Mouse (Mus musculus) midbrain, embryonic 11.5 days (tissue): ENCODE measurements around the gene Cdr2l. TPM values are rescaled to one million over a fixed set of nuclear protein-coding genes. Genes with fewer than 3 reads are reported as not detected.

Experiments
- ATAC-seq: fragments of 200-750 bp; cut with Nextera tagmentation; 2 replicates; pipeline ENCODE4 v1.8.0; 2017; ENCODE audit warnings: moderate TSS enrichment, moderate library complexity; ENCODE audit not compliant: low FRiP score
- DNase-seq: peaks from one replicate; pipeline ENCODE4 v3.0.0; 2015; ENCODE audit warnings: low spot score; ENCODE audit errors: missing footprints
- H3K27ac ChIP-seq: fragments of 300-500 bp; sonication (generic); 2 replicates; pipeline ENCODE4 v1.5.1; 2014; ENCODE audit warnings: low read depth, low read length
- H3K27me3 ChIP-seq: fragments of 300-500 bp; sonication (generic); 2 replicates; pipeline ENCODE4 v1.6.1; 2014; ENCODE audit warnings: mild to moderate bottlenecking, low read length, moderate library complexity, mixed read lengths; ENCODE audit not compliant: control insufficient read depth, insufficient read depth
- H3K36me3 ChIP-seq: fragments of 300-500 bp; sonication (generic); 2 replicates; pipeline ENCODE4 v1.6.1; 2014; ENCODE audit warnings: mild to moderate bottlenecking, low read length, moderate library complexity, mixed read lengths; ENCODE audit not compliant: control insufficient read depth, insufficient read depth
- H3K4me1 ChIP-seq: fragments of 300-500 bp; sonication (generic); 2 replicates; pipeline ENCODE4 v1.6.1; 2014; ENCODE audit warnings: low read length; ENCODE audit not compliant: control insufficient read depth, insufficient read depth
- H3K4me2 ChIP-seq: fragments of 300-500 bp; sonication (generic); 2 replicates; pipeline ENCODE4 v1.6.1; 2014; ENCODE audit warnings: mild to moderate bottlenecking, moderate library complexity
- H3K4me3 ChIP-seq: fragments of 300-500 bp; sonication (generic); 2 replicates; pipeline ENCODE4 v1.5.1; 2014; ENCODE audit warnings: low read depth, low read length
- H3K9ac ChIP-seq: fragments of 300-500 bp; sonication (generic); 2 replicates; pipeline ENCODE4 v1.6.1; 2014; ENCODE audit warnings: low read length
- H3K9me3 ChIP-seq: fragments of 300-500 bp; sonication (generic); 2 replicates; pipeline ENCODE4 v1.6.1; 2016; ENCODE audit warnings: low read length; ENCODE audit not compliant: control insufficient read depth
- WGBS: fragments of 180-500 bp; shearing (Covaris S2); extraction: QIAGEN DNeasy Blood & Tissue Kit; methylation state at CpG from one replicate; pipeline ENCODE4 v1.1.7; 2014; 5-methylcytosine and 5-hydroxymethylcytosine counted together
- polyA plus RNA-seq: library from polyadenylated mRNA; unstranded; fragments of >200 nt; fragmentation: Nextera tagmentation; extraction: Ambion mirVana; gene quantifications from 2 replicates; pipeline ENCODE4 v1.2.1, GENCODE M21; 2014

Cdr2l gene
- polyA plus RNA-seq, 1 experiment from 2014 or later, result 20.9 TPM

DNA sequence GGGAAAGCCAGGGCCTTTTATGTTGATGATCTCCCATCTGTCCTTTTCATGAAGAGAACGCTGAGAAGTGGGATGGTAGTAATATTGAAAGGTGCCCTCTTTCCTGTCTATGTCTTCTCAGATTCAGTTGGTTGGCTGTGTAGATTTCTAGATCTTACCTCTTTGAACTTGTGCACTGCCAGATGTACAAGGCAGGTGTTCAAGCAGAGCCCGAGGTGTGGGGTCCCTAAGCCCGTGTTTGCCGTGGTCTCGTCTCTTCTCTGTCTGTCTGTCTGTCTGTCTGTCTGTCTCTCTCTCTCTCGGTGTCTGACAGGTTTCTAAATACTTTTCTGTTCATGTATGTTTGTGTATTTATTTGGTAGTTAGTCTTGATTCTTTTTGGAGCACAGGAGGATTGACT is 44.0 kb downstream of the Cdr2l start:
- no peaks in the 10 kb centered on the region for H3K9me3 ChIP-seq
- WGBS, result 89% methylated on average over 6 of the region's 6 CpGs
- H3K4me3 ChIP-seq, result no peak overlapping the region
- no peak overlapping the region for H3K4me2 ChIP-seq
- peaks cover 13% of the 10 kb centered on the region for H3K36me3 ChIP-seq
- peaks cover 15% of the 10 kb centered on the region for H3K4me1 ChIP-seq
- DNase-seq (no peak), ATAC-seq (no peak)
- no peak overlapping the region for H3K9ac ChIP-seq
- H3K27ac ChIP-seq, result no peak overlapping the region
- no peaks in the 10 kb centered on the region for H3K27me3 ChIP-seq

- WGBS, result 36% methylated on average over 20 of the region's 20 CpGs
- no peak overlapping the region for H3K4me3 ChIP-seq
Measured at GRCm38 (mm10) chr11:115427482-115428331, 46.0 kb downstream of the Cdr2l start.

GRCm38 (mm10) chr11:115429307-115429706 is 47.6 kb downstream of the Cdr2l start:
- H3K9ac ChIP-seq, result no peak overlapping the region
- no peak overlapping the region for H3K27ac ChIP-seq
- no peaks in the 10 kb centered on the region for H3K27me3 ChIP-seq
- peaks cover 13% of the 10 kb centered on the region for H3K36me3 ChIP-seq
- no peak overlapping the region for H3K4me2 ChIP-seq
- peaks cover 6% of the 10 kb centered on the region for H3K4me1 ChIP-seq
- ATAC-seq, result no peak
- no peak overlapping the region for H3K4me3 ChIP-seq
- DNase-seq, result no peak
- H3K9me3 ChIP-seq, result no peaks in the 10 kb centered on the region
- WGBS, result 81% methylated on average over 7 of the region's 7 CpGs

More at GRCm38 (mm10) chr11:115427482-115428331, 46.0 kb downstream of the Cdr2l start:
- H3K4me1 ChIP-seq, result peaks cover 6% of the 10 kb centered on the region
- H3K4me2 ChIP-seq, result peak overlapping the region; percentile 6; the same call in 1 of the 2 replicates
- ATAC-seq (peak; percentile 76), DNase-seq (peak; percentile 98)
- peak overlapping the region; percentile 41 for H3K9ac ChIP-seq
- H3K9me3 ChIP-seq, result no peaks in the 10 kb centered on the region
- H3K27ac ChIP-seq, result peak overlapping the region; percentile 48; the same call in 1 of the 2 replicates
- no peaks in the 10 kb centered on the region for H3K27me3 ChIP-seq
- H3K36me3 ChIP-seq, result peaks cover 13% of the 10 kb centered on the region

DNA sequence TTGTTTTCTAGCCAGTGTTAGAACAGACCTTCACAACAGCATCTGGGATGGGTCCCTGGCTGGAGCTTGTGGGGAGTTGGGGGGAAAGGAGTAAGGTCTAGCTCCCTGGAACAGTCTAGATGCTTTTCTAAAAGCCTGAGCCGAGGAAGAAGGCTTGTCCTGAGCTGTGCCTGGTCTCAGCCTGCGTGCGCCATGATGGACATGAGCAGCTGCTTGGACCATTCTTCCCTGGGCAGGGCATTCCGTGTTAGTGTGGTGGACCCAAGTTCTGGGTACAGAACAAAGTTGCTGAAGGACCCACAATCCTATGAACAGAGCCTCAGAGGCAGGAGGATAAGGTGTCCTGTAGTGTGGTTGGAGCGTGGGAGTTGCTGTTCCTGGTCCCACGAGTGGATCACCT is 48.8 kb downstream of the Cdr2l start:
- Histone ChIP-seq H3K36me3 (peaks cover 8% of the 10 kb centered on the region; the same call in 1 of the 2 replicates), H3K27me3 (no peaks in the 10 kb centered on the region), H3K4me2 (no peak overlapping the region), H3K4me3 (no peak overlapping the region), H3K9me3 (no peaks in the 10 kb centered on the region), H3K9ac (no peak overlapping the region), H3K4me1 (peaks cover 8% of the 10 kb centered on the region), H3K27ac (no peak overlapping the region)
- 93% methylated on average over 6 of the region's 6 CpGs for WGBS
- ATAC-seq (no peak), DNase-seq (no peak)

DNA sequence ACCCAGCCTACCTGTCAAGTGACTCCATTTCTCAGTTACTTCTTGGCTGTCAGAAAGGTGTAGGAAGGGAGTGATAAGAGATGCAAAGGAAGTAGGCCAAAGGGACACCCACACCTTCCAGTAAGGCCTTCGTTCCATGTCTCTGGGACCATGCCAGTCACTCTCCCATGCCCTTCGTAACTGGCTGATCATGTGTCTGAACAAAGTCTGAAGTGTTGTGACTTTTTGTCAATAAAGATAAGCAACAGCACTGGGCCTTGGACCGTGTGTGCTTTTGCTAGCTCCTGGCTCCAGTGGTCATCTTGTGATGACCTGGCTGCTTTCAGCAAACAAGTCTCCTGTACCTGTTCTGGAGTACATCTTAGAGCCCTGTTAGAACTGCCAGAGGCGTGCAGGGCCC is 51.1 kb downstream of the Cdr2l start:
- H3K27me3 ChIP-seq, result no peaks in the 10 kb centered on the region
- ATAC-seq (no peak), DNase-seq (no peak)
- H3K4me2 ChIP-seq, result no peak overlapping the region
- H3K36me3 ChIP-seq, result peaks cover 5% of the 10 kb centered on the region; the same call in 1 of the 2 replicates
- H3K27ac ChIP-seq, result no peak overlapping the region
- WGBS, result 84% methylated on average over 4 of the region's 4 CpGs
- no peak overlapping the region for H3K4me3 ChIP-seq
- H3K9ac ChIP-seq, result no peak overlapping the region
- no peaks in the 10 kb centered on the region for H3K9me3 ChIP-seq
- peaks cover 13% of the 10 kb centered on the region for H3K4me1 ChIP-seq

DNA sequence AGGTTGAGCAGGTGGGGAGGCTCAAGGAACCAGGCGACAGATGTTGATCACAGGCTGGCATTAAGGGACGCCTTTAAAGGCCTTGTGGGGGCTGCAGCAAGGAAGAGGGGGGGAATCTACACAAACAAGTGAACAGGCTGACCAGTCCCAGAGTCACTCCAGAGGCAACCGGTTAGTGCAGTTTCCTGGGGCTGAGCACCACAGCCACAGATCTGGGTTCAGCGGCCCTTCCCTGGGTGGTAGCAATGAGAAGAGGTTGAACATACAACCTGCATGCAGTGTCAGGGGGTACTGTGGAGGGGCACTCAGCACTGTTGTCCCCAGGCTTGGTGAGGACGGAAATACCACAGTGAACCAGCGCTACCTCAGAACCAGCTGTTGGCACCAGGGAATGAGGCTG is 51.6 kb downstream of the Cdr2l start:
- no peak overlapping the region for H3K27ac ChIP-seq
- ATAC-seq (no peak), DNase-seq (no peak)
- no peak overlapping the region for H3K4me3 ChIP-seq
- H3K9me3 ChIP-seq, result no peaks in the 10 kb centered on the region
- H3K4me2 ChIP-seq, result no peak overlapping the region
- peaks cover 10% of the 10 kb centered on the region for H3K4me1 ChIP-seq
- H3K9ac ChIP-seq, result no peak overlapping the region
- H3K27me3 ChIP-seq, result no peaks in the 10 kb centered on the region
- 85% methylated on average over 6 of the region's 6 CpGs for WGBS
- H3K36me3 ChIP-seq, result peaks cover 5% of the 10 kb centered on the region; the same call in 1 of the 2 replicates

GRCm38 (mm10) chr11:115435596-115436337 is 54.1 kb downstream of the Cdr2l start:
- no peaks in the 10 kb centered on the region for H3K27me3 ChIP-seq
- H3K9ac ChIP-seq, result peak overlapping the region; percentile 59
- H3K4me2 ChIP-seq, result peak overlapping the region; percentile 55
- H3K9me3 ChIP-seq, result no peaks in the 10 kb centered on the region
- H3K4me1 ChIP-seq, result peaks cover 10% of the 10 kb centered on the region
- no peak overlapping the region for H3K27ac ChIP-seq
- WGBS, result 5% methylated on average over 31 of the region's 31 CpGs
- H3K36me3 ChIP-seq, result no peaks in the 10 kb centered on the region; the same call in 1 of the 2 replicates
- H3K4me3 ChIP-seq, result peak overlapping the region; percentile 24
- DNase-seq (peak; percentile 95), ATAC-seq (peak; percentile 67)

GRCm38 (mm10) chr11:115437571-115438122 is 55.9 kb downstream of the Cdr2l start:
- Histone ChIP-seq H3K4me2 (no peak overlapping the region), H3K27me3 (no peaks in the 10 kb centered on the region), H3K36me3 (no peaks in the 10 kb centered on the region; the same call in 1 of the 2 replicates), H3K9me3 (no peaks in the 10 kb centered on the region), H3K27ac (no peak overlapping the region), H3K9ac (no peak overlapping the region), H3K4me1 (peaks cover 10% of the 10 kb centered on the region), H3K4me3 (no peak overlapping the region)
- WGBS, result 89% methylated on average over 5 of the region's 5 CpGs
- no peak for ATAC-seq
- no peak for DNase-seq
